Mouse (Mus musculus) limb, embryonic 14.5 days (tissue): ENCODE results near the gene Fam43b. TPM values are rescaled to one million over a fixed set of nuclear protein-coding genes. Genes with fewer than 3 reads are reported as not detected.

Experiments used
- ATAC-seq: fragments of 200-750 bp; cut with Nextera tagmentation; 2 replicates; pipeline ENCODE4 v1.8.0; 2017; ENCODE audit warnings: low read depth, moderate number of reproducible peaks, moderate TSS enrichment; ENCODE audit not compliant: low FRiP score
- DNase-seq: peaks from one replicate; pipeline ENCODE4 v3.0.0-alpha.2; 2015; ENCODE audit warnings: low spot score
- H3K27ac ChIP-seq: fragments of 300-500 bp; sonication (generic); replicated peaks from 2 replicates; pipeline ENCODE4 v1.5.1; 2014; ENCODE audit warnings: low read depth, mild to moderate bottlenecking, low read length, moderate library complexity, mixed read lengths
- H3K27me3 ChIP-seq: fragments of 300-500 bp; sonication (generic); 2 replicates; pipeline ENCODE4 v1.6.1; 2014; ENCODE audit warnings: low read length, mixed read lengths; ENCODE audit not compliant: control insufficient read depth, insufficient read depth
- H3K36me3 ChIP-seq: fragments of 300-500 bp; sonication (generic); 2 replicates; pipeline ENCODE4 v1.6.1; 2014; ENCODE audit warnings: mild to moderate bottlenecking, low read length, moderate library complexity, mixed read lengths; ENCODE audit not compliant: control insufficient read depth, insufficient read depth
- H3K4me1 ChIP-seq: fragments of 300-500 bp; sonication (generic); 2 replicates; pipeline ENCODE4 v1.6.1; 2014; ENCODE audit warnings: antibody characterized with exemption, low read length, mixed read lengths; ENCODE audit not compliant: control insufficient read depth, insufficient read depth
- H3K4me2 ChIP-seq: fragments of 300-500 bp; sonication (generic); replicated peaks from 2 replicates; pipeline ENCODE4 v1.6.1; 2014; ENCODE audit warnings: low read depth, mild to moderate bottlenecking, low read length, moderate library complexity; ENCODE audit not compliant: severe bottlenecking
- H3K4me3 ChIP-seq: fragments of 300-500 bp; sonication (generic); replicated peaks from 2 replicates; pipeline ENCODE4 v1.5.1; 2014; ENCODE audit warnings: low read length
- H3K9ac ChIP-seq: fragments of 300-500 bp; sonication (generic); 2 replicates; pipeline ENCODE4 v1.6.1; 2014; ENCODE audit warnings: mild to moderate bottlenecking, low read depth, low read length, moderate library complexity; ENCODE audit not compliant: severe bottlenecking
- H3K9me3 ChIP-seq: fragments of 300-500 bp; sonication (generic); 2 replicates; pipeline ENCODE4 v1.6.1; 2016; ENCODE audit warnings: low read length; ENCODE audit not compliant: control insufficient read depth
- POLR2A ChIP-seq: fragments of 200-500 bp; IDR thresholded peaks from 2 replicates; pipeline ENCODE4 v1.8.0; 2012; ENCODE audit warnings: inconsistent platforms, mild to moderate bottlenecking, moderate library complexity, borderline replicate concordance; ENCODE audit not compliant: insufficient read depth, insufficient read length; ENCODE audit errors: extremely low read depth
- WGBS: fragments of 180-500 bp; shearing (Covaris S2); extraction: QIAGEN DNeasy Blood & Tissue Kit; methylation state at CpG from one replicate; pipeline ENCODE4 v1.1.7; 2014; 5-methylcytosine and 5-hydroxymethylcytosine counted together
- polyA plus RNA-seq, 2 experiments: library from polyadenylated mRNA; depleted of rRNA in 1 of 2; stranded (reverse) in 1 of 2; unstranded in 1 of 2; fragments of >200 nt; fragmentation: Nextera tagmentation in 1 of 2; extraction: Ambion mirVana in 1 of 2; gene quantifications; 2 replicates each; pipeline versions ENCODE4 v1.2.1 to v1.2.3; 2012 to 2014

The Fam43b gene
- polyA plus RNA-seq, 2 experiments: 0.07 TPM; not detected in 1

- DNase-seq: no peak
- no peak for TF ChIP-seq POLR2A
- no peaks in the 10 kb centered on the region for H3K9me3 ChIP-seq
- ATAC-seq: no peak
- peaks cover 11% of the 10 kb centered on the region for H3K4me1 ChIP-seq
- H3K4me2 ChIP-seq: no peak overlapping the region
- no peak overlapping the region for H3K9ac ChIP-seq
- H3K27ac ChIP-seq: no peak overlapping the region
- H3K4me3 ChIP-seq: no peak overlapping the region
- no peaks in the 10 kb centered on the region; the same call in 1 of the 2 replicates for H3K27me3 ChIP-seq
- 58% methylated on average over 5 of the region's 5 CpGs for WGBS
- no peaks in the 10 kb centered on the region for H3K36me3 ChIP-seq
These were observed 32.8 kb downstream of the Fam43b start for GRCm38 (mm10) chr4:138363511-138363910.

GRCm38 (mm10) chr4:138362883-138363282 lies 33.4 kb downstream of the Fam43b start:
- H3K27ac ChIP-seq: no peak overlapping the region
- ATAC-seq (no peak), DNase-seq (no peak)
- no peaks in the 10 kb centered on the region for H3K36me3 ChIP-seq
- peaks cover 5% of the 10 kb centered on the region; the same call in 1 of the 2 replicates for H3K4me1 ChIP-seq
- H3K4me3 ChIP-seq: no peak overlapping the region
- H3K27me3 ChIP-seq: no peaks in the 10 kb centered on the region; the same call in 1 of the 2 replicates
- no peaks in the 10 kb centered on the region for H3K9me3 ChIP-seq
- no peak for TF ChIP-seq POLR2A
- 83% methylated on average over 7 of the region's 7 CpGs for WGBS
- no peak overlapping the region for H3K9ac ChIP-seq
- no peak overlapping the region for H3K4me2 ChIP-seq

- Histone ChIP-seq H3K4me2 (no peak overlapping the region), H3K27ac (no peak overlapping the region), H3K9me3 (no peaks in the 10 kb centered on the region), H3K27me3 (no peaks in the 10 kb centered on the region; the same call in 1 of the 2 replicates), H3K9ac (0 out of 2 replicates have a peak overlapping the region, but pooled peaks have one; percentile 4), H3K4me3 (no peak overlapping the region), H3K36me3 (no peaks in the 10 kb centered on the region), H3K4me1 (no peaks in the 10 kb centered on the region)
- ATAC-seq (no peak), DNase-seq (no peak)
- WGBS: 16% methylated on average over 11 of the region's 11 CpGs
- no peak for TF ChIP-seq POLR2A
These were observed 34.9 kb downstream of the Fam43b start for GRCm38 (mm10) chr4:138361370-138361821.

- no peak for DNase-seq
- H3K27me3 ChIP-seq: no peaks in the 10 kb centered on the region; the same call in 1 of the 2 replicates
- no peaks in the 10 kb centered on the region for H3K36me3 ChIP-seq
- no peak overlapping the region for H3K4me2 ChIP-seq
- H3K27ac ChIP-seq: no peak overlapping the region
- H3K4me1 ChIP-seq: no peaks in the 10 kb centered on the region
- no peak for TF ChIP-seq POLR2A
- H3K9ac ChIP-seq: no peak overlapping the region
- H3K9me3 ChIP-seq: no peaks in the 10 kb centered on the region
- no peak for ATAC-seq
- WGBS: 80% methylated on average over 3 of the region's 3 CpGs
- H3K4me3 ChIP-seq: no peak overlapping the region
These were observed 38.2 kb downstream of the Fam43b start for GRCm38 (mm10) chr4:138358176-138358575.

GRCm38 (mm10) chr4:138356551-138356950 lies 39.8 kb downstream of the Fam43b start:
- no peaks in the 10 kb centered on the region; the same call in 1 of the 2 replicates for H3K27me3 ChIP-seq
- no peak overlapping the region for H3K4me2 ChIP-seq
- WGBS: 86% methylated on average over 12 of the region's 12 CpGs
- H3K9me3 ChIP-seq: no peaks in the 10 kb centered on the region; the same call in 1 of the 2 replicates
- H3K36me3 ChIP-seq: no peaks in the 10 kb centered on the region
- ATAC-seq (no peak), DNase-seq (no peak)
- no peak overlapping the region for H3K9ac ChIP-seq
- no peak overlapping the region for H3K4me3 ChIP-seq
- H3K4me1 ChIP-seq: no peaks in the 10 kb centered on the region
- H3K27ac ChIP-seq: no peak overlapping the region
- no peak for TF ChIP-seq POLR2A
